Mouse (Mus musculus) right cerebral cortex, postnatal 25 days (tissue): Measurements from ENCODE around the gene C77080.

ENCODE experiments used
- DNase-seq: peaks from one replicate; pipeline ENCODE4 v3.0.0; 2022

C77080 gene

DNA sequence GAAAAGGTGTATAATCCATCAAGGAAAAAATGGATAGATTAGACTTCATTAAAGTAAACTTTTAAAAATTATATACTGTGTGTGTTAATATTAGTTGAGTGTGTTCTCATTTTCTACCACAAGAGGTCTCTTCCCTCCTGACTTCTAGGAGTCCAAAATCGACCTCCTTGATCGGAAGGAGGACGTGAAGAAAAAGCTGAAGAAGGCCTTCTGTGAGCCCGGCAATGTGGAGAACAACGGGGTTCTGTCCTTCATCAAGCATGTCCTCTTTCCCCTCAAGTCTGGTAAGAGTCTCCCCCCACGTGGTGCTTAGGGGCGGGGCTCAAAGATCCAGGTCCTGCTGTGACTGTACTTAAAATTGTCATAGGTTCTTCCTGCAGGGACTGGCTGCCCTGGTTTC, 51.7 kb downstream of the C77080 start:
- no peak for DNase-seq

DNA sequence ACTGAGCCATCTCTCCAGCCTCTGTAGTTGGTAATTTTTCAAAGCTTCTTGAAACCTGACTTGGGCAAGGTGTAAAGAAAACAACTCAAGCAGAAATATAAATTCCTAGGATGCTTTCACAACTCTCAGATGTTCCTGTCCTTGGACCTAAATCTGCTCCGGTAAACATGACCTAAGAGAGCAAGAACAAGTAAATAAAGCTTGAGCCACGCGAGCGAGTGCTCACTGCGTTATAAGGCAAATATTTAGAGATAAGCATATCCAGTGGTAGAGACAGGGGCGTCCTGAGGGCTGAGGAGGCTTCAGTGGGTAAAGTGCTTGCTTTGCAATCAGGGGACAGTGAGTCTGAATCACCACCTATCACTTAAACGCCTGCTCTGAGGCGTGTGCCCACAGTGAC, 54.4 kb downstream of the C77080 start:
- DNase-seq, result no peak

DNA sequence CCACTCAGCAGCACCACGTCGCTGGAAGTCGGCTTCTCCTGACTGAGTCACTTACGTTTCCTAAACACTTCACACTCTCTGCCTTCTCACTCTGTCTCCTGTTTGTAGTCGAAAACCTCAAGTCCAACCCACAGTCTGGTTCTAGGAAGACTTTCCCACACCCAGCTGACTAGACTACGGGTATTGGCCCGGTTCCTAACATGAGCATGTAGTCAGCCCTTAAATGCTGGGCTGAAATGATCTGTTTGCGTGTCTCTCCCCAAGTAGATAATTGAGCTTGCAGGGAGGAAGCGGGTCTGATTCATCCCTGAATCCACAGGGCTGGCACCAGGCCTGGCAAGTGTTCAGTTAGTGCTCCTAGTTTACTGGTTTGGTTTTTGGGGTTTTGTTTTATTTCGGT, 56.5 kb downstream of the C77080 start:
- DNase-seq, result no peak

DNA sequence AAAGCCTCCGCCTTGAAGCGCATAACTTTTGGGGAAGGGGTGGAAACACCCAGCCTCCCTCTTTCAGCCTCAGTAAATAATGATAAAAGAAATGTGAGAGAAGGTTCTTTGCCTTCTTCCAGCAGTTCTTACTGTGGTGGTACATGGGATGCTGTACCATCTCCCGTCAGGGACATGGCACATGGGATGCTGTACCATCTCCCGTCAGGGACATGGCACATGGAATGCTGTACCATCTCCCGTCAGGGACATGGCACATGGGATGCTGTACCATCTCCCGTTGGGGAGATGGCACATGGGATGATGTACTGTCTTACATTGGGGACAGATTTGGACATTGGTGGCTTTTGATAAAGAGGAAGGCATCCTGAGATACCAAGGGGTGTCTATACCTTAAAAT, 63.7 kb downstream of the C77080 start:
- no peak for DNase-seq

DNA sequence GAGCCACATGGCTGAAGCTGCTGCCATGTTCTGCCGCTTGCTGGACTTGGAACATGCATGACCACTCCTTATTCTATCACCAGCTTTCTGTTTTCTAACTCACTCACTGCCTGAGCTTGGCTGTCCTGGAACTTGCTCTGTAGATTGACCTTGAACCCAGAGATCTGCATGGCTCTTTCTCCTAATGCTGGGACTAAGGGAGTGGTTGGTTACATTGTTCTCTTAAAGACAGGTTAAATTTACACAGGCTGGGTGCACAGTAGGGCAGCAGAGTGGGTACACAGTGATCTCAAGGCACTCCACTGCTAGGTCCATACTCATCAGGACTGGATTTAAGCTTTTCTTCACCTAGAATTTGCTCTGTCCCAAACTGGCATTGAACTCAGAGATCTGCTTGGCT, 66.9 kb downstream of the C77080 start:
- no peak for DNase-seq

DNA sequence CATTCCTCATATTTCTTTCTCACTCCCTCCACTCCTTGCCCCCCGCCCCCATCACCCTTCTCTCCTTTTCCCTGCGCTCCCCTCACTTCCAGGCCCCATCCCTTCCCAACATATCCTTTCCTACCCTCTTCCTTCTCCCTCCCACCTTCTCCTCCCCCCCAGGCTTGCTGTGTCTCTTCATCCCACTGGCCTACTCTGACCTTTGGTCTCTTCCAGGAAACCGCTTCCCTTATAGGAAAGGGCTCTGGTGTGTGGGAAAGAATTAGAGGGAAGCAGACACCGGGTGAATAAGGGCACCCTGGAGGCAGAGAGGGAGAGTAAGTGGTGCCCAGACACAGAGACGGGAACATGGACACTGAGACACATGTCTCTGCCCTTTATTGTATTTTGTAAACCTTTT, 69.5 kb downstream of the C77080 start:
- DNase-seq, result no peak

DNA sequence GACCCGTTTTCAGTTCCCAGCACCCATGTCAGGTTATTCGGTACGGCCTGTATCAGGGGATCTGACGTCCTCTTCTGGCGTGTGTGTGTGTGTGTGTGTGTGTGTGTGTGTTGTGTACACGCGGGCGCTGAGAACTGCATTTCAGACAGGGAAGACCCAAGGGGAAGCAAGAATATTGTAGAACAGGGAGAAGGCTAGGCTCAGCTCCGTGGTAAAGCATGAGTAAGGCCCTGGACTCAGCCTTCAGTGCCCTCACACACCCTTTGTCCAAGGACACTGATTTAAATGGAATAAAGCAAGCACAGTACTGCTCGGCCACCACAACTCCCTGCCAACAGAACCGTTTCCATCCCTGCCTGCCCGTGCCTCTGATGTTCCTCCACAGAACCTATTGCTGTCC, 70.7 kb downstream of the C77080 start:
- DNase-seq, result no peak

DNA sequence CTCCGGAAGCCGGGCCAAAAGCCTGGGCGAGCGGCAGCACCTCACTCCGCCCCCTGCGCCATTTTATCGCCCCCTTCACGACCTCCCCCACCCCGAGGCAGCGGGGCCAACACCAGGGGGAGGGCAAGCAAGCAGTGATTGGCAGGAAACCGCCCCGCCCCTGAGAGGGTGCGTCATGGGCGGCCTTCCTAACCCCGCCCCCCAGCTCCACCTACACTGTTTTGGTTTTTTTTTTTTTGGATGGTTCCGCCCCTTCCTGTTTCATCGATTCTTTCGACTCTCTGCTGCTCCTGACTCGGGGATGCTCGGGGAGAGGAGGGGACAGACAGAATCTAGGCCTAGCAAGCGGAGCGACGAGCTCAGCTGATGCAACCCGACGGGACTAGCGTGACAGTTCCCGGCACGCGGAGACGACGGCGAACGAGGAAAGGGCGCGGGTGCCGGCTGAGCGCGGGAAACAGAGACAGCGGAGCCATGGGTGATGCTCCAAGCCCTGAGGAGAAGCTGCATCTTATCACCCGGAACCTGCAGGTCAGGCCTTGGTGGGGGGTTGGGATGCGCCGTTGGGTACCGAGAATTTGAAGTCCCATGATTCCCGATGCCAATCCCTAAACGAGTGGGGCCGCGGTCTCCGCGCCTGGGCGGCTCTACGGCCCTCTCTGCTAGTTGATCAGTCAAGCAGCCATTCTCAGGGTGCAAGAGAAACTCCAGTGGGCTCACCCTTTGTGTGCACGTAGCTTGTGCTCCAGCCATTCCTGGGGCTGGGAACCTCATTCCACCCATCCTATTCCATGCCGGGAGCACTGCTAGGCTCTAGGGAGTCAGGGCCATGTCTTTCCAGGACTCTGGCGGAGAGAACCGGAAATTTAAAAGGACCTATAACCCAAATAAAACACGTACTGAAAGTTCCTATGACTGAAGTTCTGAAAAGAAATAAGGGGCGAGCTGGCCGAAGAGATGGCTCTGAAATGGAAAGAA, 71.4 kb downstream of the C77080 start, which contains the start of the genes S100pbp and Yars:
Gene S100pbp (minus strand): TSS at position 186 of the 978 bp plus-strand sequence.
Gene Yars (plus strand): TSS at position 219 of the 978 bp plus-strand sequence.
- DNase-seq, result peak; percentile 93

DNA sequence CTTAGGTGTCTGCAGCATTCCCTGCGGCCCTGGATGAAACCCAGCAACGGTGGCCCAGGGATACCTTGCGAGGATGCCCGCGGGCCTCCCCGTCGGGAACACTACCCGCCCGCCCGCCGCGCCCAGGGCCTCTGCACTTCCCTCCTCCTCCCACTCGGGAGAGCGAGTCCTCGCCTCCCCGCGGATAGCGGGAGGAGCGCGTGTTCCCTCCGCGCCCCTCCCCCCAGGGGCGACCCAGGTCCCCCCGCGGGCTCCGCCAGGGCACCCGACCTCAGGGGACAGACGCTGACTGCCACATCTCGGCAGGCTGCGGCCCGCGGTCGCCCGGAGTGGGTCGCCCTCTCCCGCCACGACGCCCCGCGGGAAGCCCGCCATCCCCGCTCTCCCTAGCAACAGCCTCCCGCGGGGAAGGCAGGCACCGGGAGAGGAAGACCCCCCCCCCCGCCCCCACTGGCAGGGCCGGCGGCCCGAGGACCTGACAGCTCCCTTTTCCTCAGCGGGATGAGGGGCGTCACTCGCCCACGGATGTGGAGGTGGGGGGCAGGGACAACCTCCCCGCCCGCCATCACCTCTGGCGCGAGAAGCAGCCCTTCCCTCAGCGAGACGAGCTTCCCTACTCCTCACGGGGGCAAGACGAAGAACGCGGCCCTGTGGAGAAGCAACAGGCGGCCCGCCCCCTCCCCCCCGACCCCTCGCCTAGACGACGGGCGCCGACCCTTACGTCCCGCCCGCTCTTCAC, 72.2 kb downstream of the C77080 start:
- peak; percentile 60 for DNase-seq

DNA sequence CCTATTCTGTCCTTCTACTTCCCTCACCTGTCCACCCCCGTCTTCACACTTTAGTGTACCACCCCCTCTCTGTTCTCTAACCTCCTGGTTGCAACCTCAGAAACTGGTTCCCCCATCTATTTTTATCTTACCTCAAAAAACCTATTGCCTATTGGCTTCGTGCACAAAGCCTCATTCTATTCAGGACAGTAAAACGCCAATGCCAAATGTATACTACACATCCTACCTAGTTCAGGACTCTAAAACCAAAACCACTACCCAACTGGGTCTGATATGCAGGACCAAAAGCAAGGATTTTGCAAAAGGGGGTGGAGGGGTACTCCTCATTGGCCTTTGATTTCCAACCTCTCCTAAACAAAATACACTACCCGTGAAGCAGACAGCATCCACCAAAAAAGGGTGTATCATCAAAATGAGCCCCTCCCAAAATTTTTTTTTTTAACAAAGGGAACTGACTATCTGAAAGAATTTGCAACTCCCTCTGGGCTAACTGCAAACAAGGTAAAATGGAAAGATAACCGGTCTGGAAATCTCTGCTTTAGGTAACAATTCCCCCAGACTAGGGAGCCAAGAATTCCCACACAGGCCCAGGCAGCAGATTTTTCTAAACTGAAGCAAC, 73.1 kb downstream of the C77080 start:
- no peak for DNase-seq

DNA sequence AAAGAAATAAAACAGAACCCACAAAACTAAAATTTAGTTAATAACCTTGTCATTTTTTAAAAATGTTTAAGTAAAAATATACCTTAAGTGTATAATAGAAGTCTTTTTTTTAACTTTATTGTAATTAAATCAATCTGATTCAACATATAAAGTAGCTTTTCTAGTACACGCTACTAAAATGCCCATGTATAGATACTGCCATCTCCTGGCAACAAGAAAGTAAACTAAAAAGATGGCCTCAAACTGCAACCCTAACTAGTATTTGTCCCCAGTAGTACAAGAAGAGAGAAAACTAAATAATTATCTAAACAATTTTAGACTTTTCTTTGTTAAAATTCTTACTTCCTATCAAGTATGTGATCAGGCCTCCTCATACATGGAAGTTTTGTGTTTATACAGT, 81.6 kb downstream of the C77080 start:
- no peak for DNase-seq

DNA sequence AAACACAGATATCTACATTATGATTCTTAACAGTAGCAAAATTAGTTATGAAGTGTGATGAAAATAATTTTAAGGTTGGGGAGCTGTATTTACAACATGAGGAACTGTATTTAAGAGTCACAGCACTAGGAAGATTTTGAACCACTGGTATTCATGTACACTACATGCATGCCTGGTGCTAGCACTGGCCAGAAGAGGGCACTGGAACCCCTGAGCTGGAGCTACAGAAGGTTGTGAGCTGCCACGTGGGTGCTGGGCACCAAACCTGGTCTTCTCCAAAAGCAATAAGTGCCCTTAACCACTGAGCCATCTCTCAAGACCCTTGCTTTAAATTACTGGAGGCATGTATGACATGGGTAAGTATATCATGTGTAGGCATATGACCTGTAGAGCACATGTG, 88.7 kb downstream of the C77080 start:
- no peak for DNase-seq
